Mouse (Mus musculus): ENCODE measurements around the gene Exph5. TPM values are rescaled to one million over a fixed set of nuclear protein-coding genes. Genes with fewer than 3 reads are reported as not detected.

Exph5 gene
- polyA plus RNA-seq, 1 experiment from 2014 or later = 0.14 TPM

DNA sequence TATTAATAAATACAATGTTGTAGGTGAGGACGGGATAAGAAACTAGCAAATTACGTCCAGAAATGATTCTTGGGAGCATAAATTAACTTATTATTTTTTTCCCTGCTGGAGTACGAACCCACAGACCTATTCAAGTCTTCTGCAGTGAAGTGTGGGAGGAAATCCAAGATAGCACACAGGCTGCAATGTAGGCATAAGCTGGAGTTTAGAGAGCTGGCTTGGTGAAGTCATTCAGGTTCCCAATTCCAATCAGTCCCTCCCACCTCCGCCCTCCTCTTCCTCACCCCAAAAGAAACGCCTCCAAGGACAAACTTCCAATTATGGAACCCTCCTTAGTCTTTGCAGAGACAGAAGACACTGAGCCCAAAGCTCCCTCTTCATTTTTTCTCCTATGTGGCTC lies 945 bp downstream of the Exph5 start:
- ATAC-seq = no peak
- Histone ChIP-seq H3K27me3 (replicated peaks; ENCODE audit: control insufficient read depth, insufficient read depth, low read length) (peaks cover 3% of the 10 kb centered on the region; the same call in 1 of the 2 replicates), H3K27ac (ENCODE audit: low read length) (no peak overlapping the region), H3K9ac (replicated peaks; ENCODE audit: low read depth, low read length) (no peak overlapping the region), H3K4me2 (ENCODE audit: low read length) (peak overlapping the region; percentile 66), H3K36me3 (ENCODE audit: control insufficient read depth, insufficient read depth) (no peaks in the 10 kb centered on the region), H3K4me3 (replicated peaks; ENCODE audit: low read length) (peak overlapping the region; percentile 38; the same call in 1 of the 2 replicates), H3K4me1 (replicated peaks; ENCODE audit: control insufficient read depth, insufficient read depth, low read length) (peaks cover 10% of the 10 kb centered on the region), H3K9me3 (ENCODE audit: control insufficient read depth, low read length) (no peaks in the 10 kb centered on the region)
- WGBS = 61% methylated on average over 5 of the region's 5 CpGs

GRCm38 (mm10) chr9:53307904-53308303 lies 6.4 kb downstream of the Exph5 start:
- Histone ChIP-seq H3K4me3 (replicated peaks; ENCODE audit: low read length) (no peak overlapping the region), H3K9ac (replicated peaks; ENCODE audit: low read depth, low read length) (no peak overlapping the region), H3K27ac (ENCODE audit: low read length) (no peak overlapping the region), H3K4me2 (ENCODE audit: low read length) (no peak overlapping the region), H3K27me3 (replicated peaks; ENCODE audit: control insufficient read depth, insufficient read depth, low read length) (no peaks in the 10 kb centered on the region), H3K4me1 (replicated peaks; ENCODE audit: control insufficient read depth, insufficient read depth, low read length) (no peaks in the 10 kb centered on the region), H3K36me3 (ENCODE audit: control insufficient read depth, insufficient read depth) (no peaks in the 10 kb centered on the region), H3K9me3 (ENCODE audit: control insufficient read depth, low read length) (no peaks in the 10 kb centered on the region)
- no peak for ATAC-seq
- 72% methylated on average over 7 of the region's 7 CpGs for WGBS

DNA sequence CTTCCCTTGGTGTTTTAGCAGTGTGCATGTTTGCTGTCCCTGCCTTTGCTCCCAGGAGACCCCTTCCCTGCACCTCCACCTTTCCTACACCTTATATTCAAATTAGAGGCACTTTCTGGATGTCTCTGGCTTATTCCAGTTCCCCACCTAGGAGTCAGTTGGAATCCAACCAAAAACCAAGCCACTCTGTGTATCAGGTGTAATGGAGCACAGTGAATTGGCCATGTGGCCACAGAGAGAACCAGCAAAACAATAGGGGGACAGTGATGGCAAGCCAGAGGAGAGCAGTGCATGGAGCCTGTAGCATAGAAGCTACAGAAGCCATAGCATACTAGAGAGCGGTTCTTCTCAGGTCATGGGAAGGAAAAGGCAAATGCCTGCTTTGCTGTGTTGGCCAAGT lies 11.5 kb downstream of the Exph5 start:
- H3K4me1 ChIP-seq (replicated peaks; ENCODE audit: control insufficient read depth, insufficient read depth, low read length) = no peaks in the 10 kb centered on the region
- H3K9me3 ChIP-seq (ENCODE audit: control insufficient read depth, low read length) = no peaks in the 10 kb centered on the region
- no peak overlapping the region for H3K4me3 ChIP-seq (replicated peaks; ENCODE audit: low read length)
- ATAC-seq = no peak
- H3K9ac ChIP-seq (replicated peaks; ENCODE audit: low read depth, low read length) = no peak overlapping the region
- no peak overlapping the region for H3K27ac ChIP-seq (ENCODE audit: low read length)
- H3K4me2 ChIP-seq (ENCODE audit: low read length) = no peak overlapping the region
- H3K36me3 ChIP-seq (ENCODE audit: control insufficient read depth, insufficient read depth) = no peaks in the 10 kb centered on the region
- no peaks in the 10 kb centered on the region for H3K27me3 ChIP-seq (replicated peaks; ENCODE audit: control insufficient read depth, insufficient read depth, low read length)
- 90% methylated on average over 1 of the region's 1 CpGs for WGBS

- ATAC-seq = peak; percentile 78; the same call in 1 of the 2 replicates
- Histone ChIP-seq H3K4me3 (replicated peaks; ENCODE audit: low read length) (no peak overlapping the region), H3K9me3 (ENCODE audit: control insufficient read depth, low read length) (no peaks in the 10 kb centered on the region), H3K27me3 (replicated peaks; ENCODE audit: control insufficient read depth, insufficient read depth, low read length) (no peaks in the 10 kb centered on the region), H3K9ac (replicated peaks; ENCODE audit: low read depth, low read length) (no peak overlapping the region), H3K36me3 (ENCODE audit: control insufficient read depth, insufficient read depth) (no peaks in the 10 kb centered on the region), H3K4me2 (ENCODE audit: low read length) (no peak overlapping the region), H3K27ac (ENCODE audit: low read length) (no peak overlapping the region), H3K4me1 (replicated peaks; ENCODE audit: control insufficient read depth, insufficient read depth, low read length) (0 out of 2 replicates have a peak, but pooled peaks cover 5% of the 10 kb centered on the region)
- 33% methylated on average over 10 of the region's 10 CpGs for WGBS
These were observed 19.6 kb downstream of the Exph5 start for GRCm38 (mm10) chr9:53320894-53321650.

DNA sequence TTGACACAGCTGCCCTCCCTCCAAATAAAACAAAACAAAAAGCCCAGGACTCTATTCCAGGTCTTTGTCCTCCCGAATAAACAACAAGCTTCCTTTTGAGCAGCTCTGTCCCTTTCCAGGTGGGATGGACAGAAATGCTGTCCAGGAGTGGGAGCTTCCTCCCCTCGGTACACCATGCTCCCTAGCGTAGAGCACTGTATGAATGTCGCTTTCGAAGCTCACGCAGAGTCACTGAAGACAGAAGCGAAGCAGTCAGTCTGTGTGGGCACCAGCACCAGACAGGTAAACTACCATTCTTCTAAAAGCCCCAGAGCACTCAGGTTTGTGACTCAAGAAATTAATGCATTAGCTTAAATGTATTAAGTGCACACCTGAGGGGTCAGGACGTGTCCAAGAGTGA lies 20.2 kb downstream of the Exph5 start:
- 82% methylated on average over 8 of the region's 8 CpGs for WGBS

GRCm38 (mm10) chr9:53323419-53324251 lies 22.2 kb downstream of the Exph5 start:
- no peak overlapping the region for H3K9ac ChIP-seq (replicated peaks; ENCODE audit: low read depth, low read length)
- H3K4me2 ChIP-seq (ENCODE audit: low read length) = no peak overlapping the region
- no peak for ATAC-seq
- no peak overlapping the region for H3K4me3 ChIP-seq (replicated peaks; ENCODE audit: low read length)
- WGBS = 75% methylated on average over 10 of the region's 10 CpGs
- H3K27me3 ChIP-seq (replicated peaks; ENCODE audit: control insufficient read depth, insufficient read depth, low read length) = no peaks in the 10 kb centered on the region
- 0 out of 2 replicates have a peak, but pooled peaks cover 5% of the 10 kb centered on the region for H3K4me1 ChIP-seq (replicated peaks; ENCODE audit: control insufficient read depth, insufficient read depth, low read length)
- H3K36me3 ChIP-seq (ENCODE audit: control insufficient read depth, insufficient read depth) = no peaks in the 10 kb centered on the region
- H3K27ac ChIP-seq (ENCODE audit: low read length) = no peak overlapping the region
- no peaks in the 10 kb centered on the region for H3K9me3 ChIP-seq (ENCODE audit: control insufficient read depth, low read length)

More for the DNA sequence above, 20.2 kb downstream of the Exph5 start:
- no peak overlapping the region for H3K27ac ChIP-seq (ENCODE audit: low read length)
- no peaks in the 10 kb centered on the region for H3K36me3 ChIP-seq (ENCODE audit: control insufficient read depth, insufficient read depth)
- H3K4me1 ChIP-seq (replicated peaks; ENCODE audit: control insufficient read depth, insufficient read depth, low read length) = 0 out of 2 replicates have a peak, but pooled peaks cover 5% of the 10 kb centered on the region
- H3K9ac ChIP-seq (replicated peaks; ENCODE audit: low read depth, low read length) = no peak overlapping the region
- H3K9me3 ChIP-seq (ENCODE audit: control insufficient read depth, low read length) = no peaks in the 10 kb centered on the region
- H3K4me3 ChIP-seq (replicated peaks; ENCODE audit: low read length) = no peak overlapping the region
- no peak overlapping the region for H3K4me2 ChIP-seq (ENCODE audit: low read length)
- no peaks in the 10 kb centered on the region for H3K27me3 ChIP-seq (replicated peaks; ENCODE audit: control insufficient read depth, insufficient read depth, low read length)
- no peak for ATAC-seq

- Histone ChIP-seq H3K4me2 (ENCODE audit: low read length) (no peak overlapping the region), H3K9ac (replicated peaks; ENCODE audit: low read depth, low read length) (no peak overlapping the region), H3K27ac (ENCODE audit: low read length) (no peak overlapping the region), H3K27me3 (replicated peaks; ENCODE audit: control insufficient read depth, insufficient read depth, low read length) (no peaks in the 10 kb centered on the region), H3K9me3 (ENCODE audit: control insufficient read depth, low read length) (no peaks in the 10 kb centered on the region), H3K4me3 (replicated peaks; ENCODE audit: low read length) (no peak overlapping the region), H3K36me3 (ENCODE audit: control insufficient read depth, insufficient read depth) (no peaks in the 10 kb centered on the region), H3K4me1 (replicated peaks; ENCODE audit: control insufficient read depth, insufficient read depth, low read length) (0 out of 2 replicates have a peak, but pooled peaks cover 5% of the 10 kb centered on the region)
- no peak for ATAC-seq
- WGBS = 69% methylated on average over 4 of the region's 4 CpGs
These were observed 24.1 kb downstream of the Exph5 start for GRCm38 (mm10) chr9:53325363-53326090.

- H3K9me3 ChIP-seq (ENCODE audit: control insufficient read depth, low read length) = 0 out of 2 replicates have a peak, but pooled peaks cover 3% of the 10 kb centered on the region
- ATAC-seq = no peak
- no peaks in the 10 kb centered on the region for H3K27me3 ChIP-seq (replicated peaks; ENCODE audit: control insufficient read depth, insufficient read depth, low read length)
- H3K4me2 ChIP-seq (ENCODE audit: low read length) = no peak overlapping the region
- whole genome bisulfite sequencing = 92% methylated on average over 2 of the region's 2 CpGs
- no peaks in the 10 kb centered on the region for H3K4me1 ChIP-seq (replicated peaks; ENCODE audit: control insufficient read depth, insufficient read depth, low read length)
- no peak overlapping the region for H3K4me3 ChIP-seq (replicated peaks; ENCODE audit: low read length)
- no peaks in the 10 kb centered on the region for H3K36me3 ChIP-seq (ENCODE audit: control insufficient read depth, insufficient read depth)
- H3K9ac ChIP-seq (replicated peaks; ENCODE audit: low read depth, low read length) = no peak overlapping the region
- no peak overlapping the region for H3K27ac ChIP-seq (ENCODE audit: low read length)
These were observed 26.7 kb downstream of the Exph5 start for GRCm38 (mm10) chr9:53328203-53328602.

All from forebrain, embryonic 16.5 days (tissue).